In the genomic region with DNA sequence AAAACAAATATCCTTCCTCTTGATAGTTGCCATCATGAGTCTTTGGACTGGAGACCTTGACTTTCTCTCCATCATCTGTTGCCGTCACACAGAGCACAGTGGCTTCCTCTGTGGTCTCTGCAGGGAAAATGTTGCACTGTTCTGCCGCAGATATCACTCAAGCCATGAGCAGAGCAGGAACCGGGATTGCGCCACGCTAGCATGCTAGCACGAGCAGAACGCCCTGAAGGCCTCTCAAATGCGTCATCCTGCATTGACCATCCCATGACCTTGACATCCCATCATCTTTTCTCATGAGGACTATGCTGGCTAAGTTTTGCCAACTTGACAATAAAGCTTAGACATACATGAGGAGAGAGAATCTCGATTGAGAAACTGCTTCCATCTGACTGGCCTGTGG, we compare ENCODE assay signal across 24 mouse cellular contexts.
DNase-seq lines count a peak whose midpoint lies in the region; ATAC-seq and TF ChIP-seq lines count a peak whose summit lies in the region.
"Had no signal": no experiment of that assay in that cellular context is flagged by ENCODE, and none has a peak within 500 bp of the region (broad histone marks: within the 10 kb centered on the region; RNA-seq: fewer than 3 reads in every experiment).

No protein-coding gene starts in this region.

- dilution Hi-C loops in CH12.LX (cut with MboI; ENCODE audit: extremely low pct_ligation_motif_present, extremely low pct_unique_long_range_greater_than_20kb, low sequenced_read_pairs), result no loop called here

- no peak for TF ChIP-seq EP300 in CH12.LX (IDR thresholded peaks at IDR 0.05; ENCODE audit: low read length)

- H3K4me3 ChIP-seq in heart, embryonic 10.5 days, result no peak overlapping the region
- no peak overlapping the region for H3K4me3 ChIP-seq in CH12.LX (replicated peaks in 1 of 3; ENCODE audit: low read depth in 2 of 3, low read length in 2 of 3, poor library complexity in 1 of 3)
- H3K4me3 ChIP-seq: heart, embryonic 12.5 days; intestine, embryonic 15.5 days; limb, embryonic 10.5 days; liver, embryonic 13.5 days; neural tube, embryonic 13.5 days; stomach, embryonic 15.5 days had no signal

- no peaks in the 10 kb centered on the region for H3K4me1 ChIP-seq in heart, embryonic 10.5 days
- H3K4me1 ChIP-seq in CH12.LX (ENCODE audit: control insufficient read depth in 1 of 2, insufficient read depth in 2 of 2), result peaks cover 0 to 2% of the 10 kb centered on the region in 2 experiments; a peak in 1 of 4 replicates
- H3K4me1 ChIP-seq: heart, embryonic 12.5 days; intestine, embryonic 15.5 days; liver, embryonic 13.5 days; neural tube, embryonic 13.5 days; stomach, embryonic 15.5 days had no signal

- peak overlapping the region; percentile 85 for H3K4me2 ChIP-seq in CH12.LX (ENCODE audit: insufficient read depth, low read depth, poor library complexity, severe bottlenecking)
- H3K4me2 ChIP-seq: heart, embryonic 12.5 days; hindbrain, embryonic 14.5 days; intestine, embryonic 15.5 days; liver, embryonic 13.5 days; midbrain, embryonic 11.5 days; neural tube, embryonic 13.5 days; stomach, embryonic 15.5 days had no signal

- no peak for TF ChIP-seq CTCF in CH12.LX (conservative IDR thresholded peaks at IDR 0.05 in 1 of 2, IDR thresholded peaks at IDR 0.05 in 1 of 2; ENCODE audit: low read depth in 2 of 2, low read length in 2 of 2)

- no peak overlapping the region for H3K9ac ChIP-seq in CH12.LX (ENCODE audit: insufficient read depth, low read depth)
- H3K9ac ChIP-seq: heart, embryonic 12.5 days; hindbrain, embryonic 14.5 days; intestine, embryonic 15.5 days; liver, embryonic 13.5 days; neural tube, embryonic 13.5 days; stomach, embryonic 15.5 days had no signal

- TF ChIP-seq RAD21 in CH12.LX (IDR thresholded peaks at IDR 0.05; ENCODE audit: low read depth, low read length), result no peak

- in situ Hi-C loops in CH12.LX (cut with MboI; ENCODE audit: low pct_ligation_motif_present, low pct_unique_long_range_greater_than_20kb, low sequenced_read_pairs), result no loop called here

- no peaks in the 10 kb centered on the region for H3K27me3 ChIP-seq in heart, embryonic 10.5 days (ENCODE audit: insufficient read depth, poor library complexity, severe bottlenecking)
- no peaks in the 10 kb centered on the region for H3K27me3 ChIP-seq in CH12.LX (replicated peaks)
- H3K27me3 ChIP-seq: heart, embryonic 12.5 days; intestine, embryonic 15.5 days; liver, embryonic 13.5 days; neural tube, embryonic 13.5 days; stomach, embryonic 15.5 days had no signal

- DNase-seq in heart, adult 11 months, result peak; percentile 62
- DNase-seq in heart, embryonic 10.5 days (ENCODE audit: low spot score), result no peak
- DNase-seq in CH12.LX (ENCODE audit: extremely low read depth), result no peak
- no peak for DNase-seq in spleen, adult 12 weeks (ENCODE audit: low spot score)
- no peak for DNase-seq in urinary bladder, postnatal 4 days (ENCODE audit: low spot score in 2 of 2)
- DNase-seq: B cell, adult 2 months; cerebellum, adult 11 months; cerebellum, postnatal 14 days; embryo, embryonic 11 days; heart, postnatal 14 days; kidney, adult 9 months; kidney, postnatal 36 days; liver, embryonic 13.5 days; thymus, adult 2 months had no signal

- ATAC-seq in common myeloid progenitor, adult 5-6 weeks (replicated peaks; ENCODE audit: low read depth, poor library complexity, severe bottlenecking), result peak; percentile 98
- ATAC-seq in megakaryocyte progenitor cell, adult 5-6 weeks (replicated peaks; ENCODE audit: poor library complexity), result peak; percentile 99
- ATAC-seq: forebrain, embryonic 16.5 days; intestine, embryonic 15.5 days had no signal

- TF ChIP-seq POLR2A in CH12.LX (IDR thresholded peaks at IDR 0.05; ENCODE audit: low read depth, low read length), result no peak

- H3K9me3 ChIP-seq in heart, embryonic 10.5 days, result no peaks in the 10 kb centered on the region
- H3K9me3 ChIP-seq in CH12.LX (replicated peaks; ENCODE audit: low read length), result no peaks in the 10 kb centered on the region
- H3K9me3 ChIP-seq: heart, embryonic 12.5 days; intestine, embryonic 15.5 days; limb, embryonic 10.5 days; liver, embryonic 13.5 days; neural tube, embryonic 13.5 days; stomach, embryonic 15.5 days had no signal

- WGBS in heart, embryonic 10.5 days, result 87% methylated on average over 9 of the region's 9 CpGs

- H3K79me2 ChIP-seq in CH12.LX (replicated peaks; ENCODE audit: control insufficient read depth, extremely low read depth, insufficient read depth, poor library complexity, severe bottlenecking), result no peaks in the 10 kb centered on the region

- H3K36me3 ChIP-seq in heart, embryonic 10.5 days, result no peaks in the 10 kb centered on the region
- no peaks in the 10 kb centered on the region for H3K36me3 ChIP-seq in CH12.LX (replicated peaks in 1 of 2; ENCODE audit: control insufficient read depth in 1 of 2, insufficient read depth in 1 of 2, low read length in 1 of 2)
- H3K36me3 ChIP-seq: heart, embryonic 12.5 days; intestine, embryonic 15.5 days; limb, embryonic 10.5 days; liver, embryonic 13.5 days; neural tube, embryonic 13.5 days; stomach, embryonic 15.5 days had no signal

- no peak overlapping the region for H3K27ac ChIP-seq in heart, embryonic 10.5 days
- no peak overlapping the region for H3K27ac ChIP-seq in CH12.LX (ENCODE audit: insufficient read depth, low read depth)
- H3K27ac ChIP-seq: hindbrain, embryonic 14.5 days; intestine, embryonic 15.5 days; limb, embryonic 10.5 days; liver, embryonic 13.5 days; neural tube, embryonic 13.5 days; stomach, embryonic 15.5 days had no signal

TF ChIP-seq in CH12.LX, 34 proteins besides CTCF, POLR2A, EP300 and RAD21:
- no peak for TF ChIP-seq MYC (IDR thresholded peaks at IDR 0.05; ENCODE audit: low read depth, low read length)
- no peak for TF ChIP-seq ETS1 (conservative IDR thresholded peaks at IDR 0.05; ENCODE audit: low read depth, low read length)
- peak; percentile 18; the same call in 1 of the 2 replicates for TF ChIP-seq BHLHE40 (IDR thresholded peaks at IDR 0.05; ENCODE audit: low read depth, low read length)
- no peak for TF ChIP-seq ZC3H11A (IDR thresholded peaks at IDR 0.05; ENCODE audit: low read depth, low read length)
